ENCODE assay signal across 18 mouse cellular contexts in genomic region chr17:79206111-79206510, GRCm38 (mm10).
DNase-seq lines count a peak whose midpoint lies in the region; ATAC-seq lines count a peak whose summit lies in the region.
"Had no signal": no experiment of that assay in that cellular context is flagged by ENCODE, and none has a peak within 500 bp of the region (broad histone marks: within the 10 kb centered on the region; RNA-seq: fewer than 3 reads in every experiment).

No protein-coding gene starts in this region.

- no peak for DNase-seq in neural tube, embryonic 11.5 days (ENCODE audit: low spot score)
- DNase-seq in embryo, embryonic 11 days = peak; percentile 34
- no peak for DNase-seq in limb, embryonic 10.5 days (ENCODE audit: low spot score)
- no peak for DNase-seq in heart, postnatal 25 days (ENCODE audit: low spot score)
- no peak for DNase-seq in spleen, postnatal 4 days (ENCODE audit: low spot score in 2 of 2)
- DNase-seq: adrenal gland, adult 8-10 months; adrenal gland, postnatal 36 days; cerebellum, adult 2 months; forebrain, postnatal 0 days; gastrocnemius, adult 2 months; gastrocnemius, postnatal 25 days; heart, adult 11 months; heart, postnatal 10 days had no signal

- no peaks in the 10 kb centered on the region for H3K36me3 ChIP-seq in neural tube, embryonic 11.5 days (ENCODE audit: control insufficient read depth, insufficient read depth, low read length)
- no peaks in the 10 kb centered on the region for H3K36me3 ChIP-seq in neural tube, embryonic 15.5 days
- no peaks in the 10 kb centered on the region for H3K36me3 ChIP-seq in limb, embryonic 10.5 days
- H3K36me3 ChIP-seq: embryonic facial prominence, embryonic 13.5 days had no signal

- H3K4me1 ChIP-seq in neural tube, embryonic 11.5 days (ENCODE audit: control insufficient read depth, insufficient read depth, low read length) = no peaks in the 10 kb centered on the region
- H3K4me1 ChIP-seq in neural tube, embryonic 15.5 days = no peaks in the 10 kb centered on the region
- H3K4me1 ChIP-seq in limb, embryonic 10.5 days = peaks cover 12% of the 10 kb centered on the region; the same call in 1 of the 2 replicates
- H3K4me1 ChIP-seq: forebrain, embryonic 13.5 days had no signal

- intact Hi-C loops in heart, postnatal 25 days (cut with DNase I) = no loop called here

- 0 out of 2 replicates have a peak overlapping the region, but pooled peaks have one; percentile 27 for H3K27ac ChIP-seq in neural tube, embryonic 11.5 days (ENCODE audit: low read depth, low read length)
- H3K27ac ChIP-seq in neural tube, embryonic 15.5 days (replicated peaks) = no peak overlapping the region
- peak overlapping the region; percentile 12; the same call in 1 of the 2 replicates for H3K27ac ChIP-seq in limb, embryonic 10.5 days
- H3K27ac ChIP-seq: embryonic facial prominence, embryonic 13.5 days; forebrain, embryonic 13.5 days; gastrocnemius, adult 2 months had no signal

- no peak overlapping the region for H3K4me3 ChIP-seq in neural tube, embryonic 11.5 days (ENCODE audit: low read depth, low read length)
- H3K4me3 ChIP-seq in neural tube, embryonic 15.5 days (replicated peaks) = no peak overlapping the region
- no peak overlapping the region for H3K4me3 ChIP-seq in limb, embryonic 10.5 days
- H3K4me3 ChIP-seq: embryonic facial prominence, embryonic 13.5 days; forebrain, embryonic 13.5 days; gastrocnemius, adult 2 months had no signal

- 66% methylated on average over 4 of the region's 4 CpGs for WGBS in neural tube, embryonic 11.5 days
- 57% methylated on average over 4 of the region's 4 CpGs for WGBS in neural tube, embryonic 15.5 days
- WGBS in limb, embryonic 10.5 days = 86% methylated on average over 4 of the region's 4 CpGs

- H3K9ac ChIP-seq in neural tube, embryonic 11.5 days (ENCODE audit: low read length) = no peak overlapping the region
- no peak overlapping the region for H3K9ac ChIP-seq in neural tube, embryonic 15.5 days (replicated peaks)
- H3K9ac ChIP-seq: embryonic facial prominence, embryonic 13.5 days; forebrain, embryonic 13.5 days; forebrain, postnatal 0 days; hindbrain, embryonic 14.5 days had no signal

- H3K9me3 ChIP-seq in neural tube, embryonic 11.5 days (ENCODE audit: control insufficient read depth, low read length) = 0 out of 2 replicates have a peak, but pooled peaks cover 2% of the 10 kb centered on the region
- H3K9me3 ChIP-seq in neural tube, embryonic 15.5 days (replicated peaks) = no peaks in the 10 kb centered on the region
- no peaks in the 10 kb centered on the region for H3K9me3 ChIP-seq in limb, embryonic 10.5 days (replicated peaks)
- H3K9me3 ChIP-seq: forebrain, embryonic 13.5 days had no signal

- no peak for ATAC-seq in neural tube, embryonic 11.5 days (ENCODE audit: insufficient read depth, low FRiP score, low TSS enrichment)
- no peak for ATAC-seq in neural tube, embryonic 15.5 days (ENCODE audit: low FRiP score)
- ATAC-seq: forebrain, embryonic 13.5 days; forebrain, postnatal 0 days; intestine, embryonic 16.5 days had no signal

- H3K27me3 ChIP-seq in neural tube, embryonic 11.5 days (ENCODE audit: control insufficient read depth, insufficient read depth, low read length) = no peaks in the 10 kb centered on the region
- no peaks in the 10 kb centered on the region for H3K27me3 ChIP-seq in neural tube, embryonic 15.5 days (replicated peaks)
- H3K27me3 ChIP-seq in limb, embryonic 10.5 days (ENCODE audit: low read depth, poor library complexity, severe bottlenecking) = no peaks in the 10 kb centered on the region
- H3K27me3 ChIP-seq: embryonic facial prominence, embryonic 13.5 days; forebrain, embryonic 13.5 days had no signal

- no peak overlapping the region for H3K4me2 ChIP-seq in neural tube, embryonic 11.5 days (ENCODE audit: low read depth)
- H3K4me2 ChIP-seq in neural tube, embryonic 15.5 days = no peak overlapping the region
- H3K4me2 ChIP-seq: forebrain, embryonic 13.5 days; hindbrain, embryonic 14.5 days had no signal
